Mouse (Mus musculus) midbrain, postnatal 0 days (tissue): ENCODE results near the gene Gpr27. TPM values are rescaled to one million over a fixed set of nuclear protein-coding genes. Genes with fewer than 3 reads are reported as not detected.

Experiments
- ATAC-seq: fragments of 200-750 bp; cut with Nextera tagmentation; 2 replicates; pipeline ENCODE4 v1.8.0; 2017; ENCODE audit warnings: moderate number of reproducible peaks, mild to moderate bottlenecking, moderate TSS enrichment, moderate library complexity; ENCODE audit not compliant: low FRiP score
- DNase-seq: peaks from one replicate; pipeline ENCODE4 v3.0.0-alpha.2; 2015; ENCODE audit warnings: low spot score
- H3K27ac ChIP-seq: fragments of 300-500 bp; sonication (generic); 2 replicates; pipeline ENCODE4 v1.5.1; 2014; ENCODE audit warnings: low read depth, mild to moderate bottlenecking, low read length, mixed read lengths
- H3K27me3 ChIP-seq: fragments of 300-500 bp; sonication (generic); 2 replicates; pipeline ENCODE4 v1.6.1; 2014; ENCODE audit warnings: low read length, control low read depth, mixed read lengths; ENCODE audit not compliant: insufficient read depth
- H3K36me3 ChIP-seq: fragments of 300-500 bp; sonication (generic); 2 replicates; pipeline ENCODE4 v1.6.1; 2014; ENCODE audit warnings: low read length, control low read depth, mixed read lengths; ENCODE audit not compliant: insufficient read depth
- H3K4me1 ChIP-seq: fragments of 300-500 bp; sonication (generic); 2 replicates; pipeline ENCODE4 v1.6.1; 2014; ENCODE audit warnings: mild to moderate bottlenecking, control low read depth, antibody characterized with exemption, low read length, mixed read lengths; ENCODE audit not compliant: insufficient read depth
- H3K4me2 ChIP-seq: fragments of 300-500 bp; sonication (generic); 2 replicates; pipeline ENCODE4 v1.6.1; 2014; ENCODE audit warnings: low read depth, mild to moderate bottlenecking, low read length, mixed read lengths; ENCODE audit not compliant: poor library complexity, severe bottlenecking
- H3K4me3 ChIP-seq: fragments of 300-500 bp; sonication (generic); 2 replicates; pipeline ENCODE4 v1.5.1; 2014; ENCODE audit warnings: low read depth, mild to moderate bottlenecking, low read length, moderate library complexity
- H3K9ac ChIP-seq: fragments of 300-500 bp; sonication (generic); replicated peaks from 2 replicates; pipeline ENCODE4 v1.6.1; 2014; ENCODE audit warnings: mild to moderate bottlenecking, low read length, moderate library complexity, mixed read lengths; ENCODE audit not compliant: poor library complexity, severe bottlenecking
- H3K9me3 ChIP-seq: fragments of 300-500 bp; sonication (generic); 2 replicates; pipeline ENCODE4 v1.6.1; 2016; ENCODE audit warnings: low read length, control low read depth
- CTCF ChIP-seq: IDR thresholded peaks from 2 replicates; pipeline ENCODE4 v1.5.1; 2016; ENCODE audit warnings: antibody characterized with exemption, mild to moderate bottlenecking
- WGBS: fragments of 180-500 bp; shearing (Covaris S2); extraction: QIAGEN DNeasy Blood & Tissue Kit; methylation state at CpG from one replicate; pipeline ENCODE4 v1.1.7; 2014; 5-methylcytosine and 5-hydroxymethylcytosine counted together
- polyA plus RNA-seq: library from polyadenylated mRNA; unstranded; fragments of >200 nt; fragmentation: Nextera tagmentation; extraction: Ambion mirVana; gene quantifications from 2 replicates; pipeline ENCODE4 v1.2.1, GENCODE M21; 2015
- total RNA-seq: library from RNA; depleted of rRNA; stranded (reverse); fragments of >200 nt; gene quantifications from 2 replicates; pipeline ENCODE4 v1.2.3, GENCODE M21; 2014

The Gpr27 gene
- total and polyA plus RNA-seq, 2 experiments from 2014 or later = 27.8 to 110 TPM

DNA sequence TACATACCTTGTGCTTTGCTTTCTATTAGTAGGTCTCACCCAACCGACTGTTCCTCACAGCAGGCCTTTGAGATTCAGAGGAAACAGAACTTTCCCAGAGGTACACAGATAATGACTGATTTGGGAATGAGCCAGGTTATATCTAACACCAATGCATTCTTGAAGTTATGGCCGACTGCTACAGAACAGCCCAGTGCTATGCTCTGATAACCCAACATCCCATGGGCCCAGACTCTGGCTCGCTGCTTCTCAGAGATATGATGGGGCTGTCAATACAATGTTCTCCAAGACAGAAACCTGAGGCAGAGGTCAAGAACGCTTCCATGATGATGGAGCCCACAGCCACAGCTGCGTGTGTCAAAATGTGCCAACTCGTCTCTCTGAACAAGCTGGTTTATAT lies 4.0 kb upstream of the Gpr27 start:
- Histone ChIP-seq H3K36me3 (no peaks in the 10 kb centered on the region), H3K4me3 (no peak overlapping the region), H3K9ac (no peak overlapping the region), H3K4me1 (peaks cover 5% of the 10 kb centered on the region; the same call in 1 of the 2 replicates), H3K27ac (no peak overlapping the region), H3K4me2 (no peak overlapping the region), H3K27me3 (no peaks in the 10 kb centered on the region), H3K9me3 (no peaks in the 10 kb centered on the region)
- DNase-seq (no peak), ATAC-seq (no peak)
- no peak for TF ChIP-seq CTCF
- WGBS = 85% methylated on average over 6 of the region's 6 CpGs

DNA sequence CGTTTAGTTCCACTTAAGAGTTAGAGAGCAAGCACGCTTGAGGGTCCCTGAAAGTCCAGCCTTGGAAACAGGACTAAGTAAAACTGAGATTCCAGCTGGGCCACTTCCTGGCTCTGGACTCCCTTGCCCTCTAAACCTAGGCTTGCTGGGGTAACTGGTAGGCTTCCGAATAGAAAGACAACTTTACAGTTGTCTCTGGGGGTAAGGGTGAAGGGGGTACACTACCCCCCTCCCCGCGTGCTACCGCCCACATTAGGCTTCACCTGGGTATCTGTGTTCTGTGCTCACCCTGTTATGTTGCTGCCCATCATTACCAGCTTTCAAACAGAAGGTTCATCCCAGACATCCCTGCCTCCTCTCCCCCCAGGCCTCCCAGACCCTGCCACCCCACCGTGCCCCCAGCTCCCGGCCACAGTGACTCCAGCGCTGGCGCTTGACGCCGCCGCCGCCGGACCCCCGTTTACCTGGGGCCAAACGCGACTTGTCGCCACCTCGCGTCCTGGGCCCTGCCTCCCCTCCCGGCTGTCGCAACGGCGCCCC lies 743 bp upstream of the Gpr27 start:
- Histone ChIP-seq H3K27me3 (no peaks in the 10 kb centered on the region), H3K36me3 (no peaks in the 10 kb centered on the region), H3K4me2 (peak overlapping the region; percentile 89), H3K9ac (peak overlapping the region; percentile 95), H3K9me3 (no peaks in the 10 kb centered on the region), H3K4me1 (peaks cover 14% of the 10 kb centered on the region), H3K4me3 (peak overlapping the region; percentile 79), H3K27ac (peak overlapping the region; percentile 91)
- ATAC-seq = no peak; the same call in 1 of the 2 replicates
- no peak for DNase-seq
- 5% methylated on average over 21 of the region's 25 CpGs for WGBS
- no peak; the same call in 1 of the 2 replicates for TF ChIP-seq CTCF

DNA sequence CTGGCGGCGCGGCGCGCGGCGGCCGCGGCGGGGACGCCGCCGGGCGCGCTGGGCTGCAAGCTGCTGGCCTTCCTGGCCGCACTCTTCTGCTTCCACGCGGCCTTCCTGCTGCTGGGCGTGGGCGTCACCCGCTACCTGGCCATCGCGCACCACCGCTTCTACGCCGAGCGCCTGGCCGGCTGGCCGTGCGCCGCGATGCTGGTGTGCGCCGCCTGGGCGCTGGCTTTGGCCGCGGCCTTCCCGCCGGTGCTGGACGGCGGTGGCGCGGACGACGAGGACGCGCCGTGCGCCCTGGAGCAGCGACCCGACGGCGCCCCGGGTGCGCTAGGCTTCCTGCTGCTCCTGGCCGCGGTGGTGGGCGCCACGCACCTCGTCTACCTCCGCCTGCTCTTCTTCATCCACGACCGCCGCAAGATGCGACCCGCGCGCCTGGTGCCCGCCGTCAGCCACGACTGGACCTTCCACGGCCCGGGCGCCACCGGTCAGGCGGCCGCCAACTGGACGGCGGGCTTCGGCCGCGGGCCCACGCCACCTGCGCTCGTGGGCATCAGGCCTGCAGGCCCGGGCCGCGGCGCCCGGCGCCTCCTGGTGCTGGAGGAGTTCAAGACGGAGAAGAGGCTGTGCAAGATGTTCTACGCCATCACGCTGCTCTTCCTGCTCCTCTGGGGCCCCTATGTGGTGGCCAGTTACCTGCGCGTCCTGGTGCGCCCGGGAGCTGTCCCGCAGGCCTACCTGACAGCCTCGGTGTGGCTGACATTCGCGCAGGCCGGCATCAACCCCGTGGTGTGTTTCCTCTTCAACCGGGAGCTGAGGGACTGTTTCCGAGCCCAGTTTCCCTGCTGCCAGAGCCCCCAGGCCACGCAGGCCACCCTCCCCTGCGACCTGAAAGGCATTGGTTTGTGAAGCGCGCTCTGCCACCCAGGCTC lies 700 bp downstream of the Gpr27 start:
- peak overlapping the region; percentile 95 for H3K9ac ChIP-seq
- H3K9me3 ChIP-seq = no peaks in the 10 kb centered on the region
- TF ChIP-seq CTCF = no peak; the same call in 1 of the 2 replicates
- no peaks in the 10 kb centered on the region for H3K27me3 ChIP-seq
- H3K36me3 ChIP-seq = no peaks in the 10 kb centered on the region
- H3K4me1 ChIP-seq = peaks cover 14% of the 10 kb centered on the region
- DNase-seq = no peak
- 1% methylated on average over 108 of the region's 110 CpGs for WGBS
- peak overlapping the region; percentile 91 for H3K27ac ChIP-seq
- H3K4me2 ChIP-seq = peak overlapping the region; percentile 89
- ATAC-seq = peak; percentile 59
- peak overlapping the region; percentile 79 for H3K4me3 ChIP-seq

DNA sequence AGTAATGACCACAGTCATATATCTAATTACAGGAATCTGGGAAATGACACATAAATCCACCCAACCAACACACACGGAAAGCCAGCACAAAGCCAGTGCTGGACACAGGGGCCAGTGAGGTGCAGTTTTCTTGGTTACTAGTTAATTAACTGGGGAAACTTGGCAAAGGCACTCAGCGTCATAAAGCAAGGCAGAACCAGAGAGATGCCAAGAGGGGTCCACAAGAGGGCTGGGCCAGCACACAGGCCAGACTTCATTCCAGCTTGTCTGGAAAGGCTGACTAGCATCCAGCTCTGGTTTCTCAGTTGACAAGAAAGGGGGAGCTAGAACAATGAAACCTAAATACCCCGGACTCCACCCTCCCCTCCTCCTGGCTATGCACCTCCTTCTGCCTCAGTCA lies 8.0 kb downstream of the Gpr27 start:
- no peak overlapping the region for H3K27ac ChIP-seq
- TF ChIP-seq CTCF = no peak
- DNase-seq = no peak
- no peak overlapping the region for H3K4me3 ChIP-seq
- H3K4me2 ChIP-seq = no peak overlapping the region
- no peaks in the 10 kb centered on the region for H3K36me3 ChIP-seq
- no peak overlapping the region for H3K9ac ChIP-seq
- no peaks in the 10 kb centered on the region for H3K27me3 ChIP-seq
- H3K4me1 ChIP-seq = 0 out of 2 replicates have a peak, but pooled peaks cover 3% of the 10 kb centered on the region
- 53% methylated on average over 3 of the region's 3 CpGs for WGBS
- H3K9me3 ChIP-seq = no peaks in the 10 kb centered on the region
- no peak for ATAC-seq

DNA sequence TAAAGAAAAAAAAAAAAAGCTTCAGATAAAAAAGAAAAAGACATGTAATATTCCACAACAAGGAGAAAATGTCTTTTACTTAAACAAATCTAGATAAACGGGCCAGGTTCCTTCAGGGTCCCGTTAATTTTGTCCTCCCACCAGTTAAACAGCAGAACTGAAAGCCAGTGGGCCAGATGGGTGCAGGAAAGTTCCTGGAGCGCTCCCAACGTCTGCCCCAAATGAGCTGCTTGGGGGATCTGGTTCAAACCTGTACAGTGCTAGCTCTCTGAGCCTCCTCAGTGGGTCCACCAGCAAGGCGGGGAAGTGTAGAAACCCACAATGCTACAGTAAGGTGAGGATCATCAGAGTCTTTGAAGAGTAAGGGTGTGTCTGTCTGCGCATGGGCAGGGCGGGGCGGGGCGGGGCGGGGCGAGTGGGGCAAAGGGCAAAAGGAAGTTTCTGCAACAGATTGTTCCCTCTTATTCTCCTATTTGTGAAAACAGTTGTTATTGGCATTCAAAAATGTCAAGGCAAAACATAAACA lies 19.2 kb downstream of the Gpr27 start:
- no peak overlapping the region for H3K9ac ChIP-seq
- H3K4me3 ChIP-seq = no peak overlapping the region
- no peak overlapping the region for H3K4me2 ChIP-seq
- no peaks in the 10 kb centered on the region for H3K36me3 ChIP-seq
- no peaks in the 10 kb centered on the region for H3K27me3 ChIP-seq
- H3K27ac ChIP-seq = no peak overlapping the region
- WGBS = 75% methylated on average over 11 of the region's 11 CpGs
- H3K4me1 ChIP-seq = no peaks in the 10 kb centered on the region
- no peaks in the 10 kb centered on the region for H3K9me3 ChIP-seq
- no peak for DNase-seq
- TF ChIP-seq CTCF = no peak
- ATAC-seq = no peak

DNA sequence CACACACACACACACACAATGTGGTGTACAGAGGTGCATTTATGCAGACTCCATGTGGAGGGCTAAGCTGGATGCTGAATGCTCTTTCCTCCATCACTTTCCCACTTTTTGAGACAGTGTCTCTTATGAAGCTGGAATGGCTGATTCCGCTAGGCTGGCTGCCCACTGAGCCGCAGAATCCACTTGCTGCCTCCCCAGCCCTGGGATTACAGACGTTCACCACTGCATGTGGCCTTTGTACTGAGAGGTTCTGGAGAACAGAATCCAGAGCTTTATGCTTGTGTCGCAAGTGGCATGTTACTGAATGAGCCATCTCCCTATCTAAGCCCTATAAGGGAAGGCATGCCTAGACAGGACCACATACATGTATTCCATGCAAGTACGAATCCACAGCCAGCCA lies 20.8 kb downstream of the Gpr27 start:
- Histone ChIP-seq H3K36me3 (no peaks in the 10 kb centered on the region), H3K9me3 (no peaks in the 10 kb centered on the region), H3K27ac (no peak overlapping the region), H3K4me3 (no peak overlapping the region), H3K4me1 (no peaks in the 10 kb centered on the region), H3K4me2 (no peak overlapping the region), H3K27me3 (no peaks in the 10 kb centered on the region), H3K9ac (no peak overlapping the region)
- TF ChIP-seq CTCF = no peak
- ATAC-seq (no peak), DNase-seq (no peak)
- WGBS = 60% methylated on average over 5 of the region's 5 CpGs
